Mouse (Mus musculus) ZHBTc4 (cell line): ENCODE measurements at regions not wholly inside any gene's neighbourhood (a gene's known extent, or its start where the extent isn't known, plus 50 kb on each side); places are given as distances from the start of the nearest gene placed in this dataset.

Source experiments
- DNase-seq: peaks from one replicate; pipeline ENCODE4 v3.0.0-alpha.2; 2011; ENCODE audit warnings: low read depth, low spot score

GRCm38 (mm10) chr15:74461935-74462334 is 174.2 kb downstream of the Mroh4 start:
- no peak for DNase-seq

GRCm38 (mm10) chr15:74459345-74459975 is 176.7 kb downstream of the Mroh4 start:
- no peak for DNase-seq

GRCm38 (mm10) chr15:74458940-74459339 is 177.2 kb downstream of the Mroh4 start:
- no peak for DNase-seq

GRCm38 (mm10) chr15:74457965-74458364 is 178.2 kb downstream of the Mroh4 start:
- DNase-seq = no peak

- DNase-seq = no peak
Observed at GRCm38 (mm10) chr15:74456675-74457040, 179.5 kb downstream of the Mroh4 start.

- DNase-seq = no peak
Observed at GRCm38 (mm10) chr15:74455921-74456674, 180.1 kb downstream of the Mroh4 start.

GRCm38 (mm10) chr15:74454543-74454942 is 181.6 kb downstream of the Mroh4 start:
- no peak for DNase-seq

GRCm38 (mm10) chr15:74453810-74454209 is 182.3 kb downstream of the Mroh4 start:
- DNase-seq = no peak

GRCm38 (mm10) chr15:74452426-74452825 is 183.7 kb downstream of the Mroh4 start:
- no peak for DNase-seq

GRCm38 (mm10) chr15:74441889-74442288 is 194.3 kb downstream of the Mroh4 start:
- DNase-seq = no peak

- no peak for DNase-seq
Observed at GRCm38 (mm10) chr15:74426989-74427388, 209.2 kb downstream of the Mroh4 start.

- DNase-seq = no peak
Observed at GRCm38 (mm10) chr15:74423001-74423400, 213.2 kb downstream of the Mroh4 start.

- no peak for DNase-seq
Observed at GRCm38 (mm10) chr15:74420550-74420949, 215.6 kb downstream of the Mroh4 start.

- no peak for DNase-seq
Observed at GRCm38 (mm10) chr15:74418635-74419034, 217.5 kb downstream of the Mroh4 start.

- no peak for DNase-seq
Observed at GRCm38 (mm10) chr15:74413217-74413616, 222.9 kb downstream of the Mroh4 start.

- DNase-seq = no peak
Observed at GRCm38 (mm10) chr15:74412261-74412660, 223.9 kb downstream of the Mroh4 start.

- DNase-seq = peak; percentile 66
Observed at GRCm38 (mm10) chr15:74411097-74411496, 225.1 kb downstream of the Mroh4 start.

GRCm38 (mm10) chr15:74404866-74405265 is 231.3 kb downstream of the Mroh4 start:
- DNase-seq = no peak

GRCm38 (mm10) chr15:74401275-74401674 is 234.9 kb downstream of the Mroh4 start:
- no peak for DNase-seq

GRCm38 (mm10) chr15:74396029-74396428 is 240.1 kb downstream of the Mroh4 start:
- DNase-seq = no peak

- peak; percentile 84 for DNase-seq
Observed at GRCm38 (mm10) chr15:74387533-74387932, 248.6 kb downstream of the Mroh4 start.

GRCm38 (mm10) chr15:74382556-74382955 is 253.6 kb downstream of the Mroh4 start:
- DNase-seq = peak; percentile 72

- DNase-seq = no peak
Observed at GRCm38 (mm10) chr15:74379366-74379765, 256.8 kb downstream of the Mroh4 start.
